Mouse (Mus musculus): Measurements from ENCODE around the gene Tmsb15l. TPM values are rescaled to one million over a fixed set of nuclear protein-coding genes. Genes with fewer than 3 reads are reported as not detected.
"Not testable (repeated sequence)": the region's sequence is repeated elsewhere in the genome, so short reads cannot be mapped to it uniquely, and the experiment has no call there.

Tmsb15l gene
- polyA plus RNA-seq, 1 experiment: not detected

DNA sequence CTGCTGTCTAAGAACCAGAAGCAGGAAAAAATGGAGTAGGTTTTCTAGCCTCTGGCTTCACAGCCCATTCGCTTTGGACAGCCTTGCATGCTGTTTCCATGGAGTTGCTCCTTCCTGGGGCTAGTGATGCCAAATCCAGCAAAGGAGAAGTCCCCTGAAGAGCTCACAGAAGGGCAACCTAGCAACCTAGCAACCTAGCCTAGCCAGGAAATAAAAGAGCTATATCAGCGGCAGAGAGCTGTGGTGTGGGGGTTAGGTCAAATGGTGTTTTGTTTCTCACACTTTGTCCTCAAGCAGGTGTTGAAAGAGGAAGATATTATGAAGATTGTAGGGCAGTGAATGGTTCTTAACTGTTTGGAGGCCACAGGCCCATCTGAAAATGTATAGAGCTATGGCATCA lies 14.6 kb upstream of the Tmsb15l start:
- TF ChIP-seq CEBPB (IDR thresholded peaks at IDR 0.05; ENCODE audit: insufficient read depth, poor library complexity, severe bottlenecking) (no peak), SRF (IDR thresholded peaks at IDR 0.05; ENCODE audit: control insufficient read depth, insufficient read length, low read depth) (no peak), MAX (IDR thresholded peaks at IDR 0.05; ENCODE audit: low read depth) (no peak), TCF3 (IDR thresholded peaks at IDR 0.05; ENCODE audit: insufficient read length, low read depth) (no peak), POLR2A (IDR thresholded peaks at IDR 0.05; ENCODE audit: insufficient read length, low read depth) (no peak), TCF12 (IDR thresholded peaks at IDR 0.05; ENCODE audit: insufficient read depth, poor library complexity, severe bottlenecking) (no peak), MYOD1 (IDR thresholded peaks at IDR 0.05; ENCODE audit: control insufficient read depth in 1 of 3, insufficient read length in 2 of 3, low read depth in 2 of 3) (no peak), POLR2AphosphoS2 (IDR thresholded peaks at IDR 0.05; ENCODE audit: insufficient read length, low read depth) (no peak), REST (IDR thresholded peaks at IDR 0.05; ENCODE audit: insufficient read depth, insufficient read length) (no peak), E2F4 (IDR thresholded peaks at IDR 0.05; ENCODE audit: insufficient read depth) (no peak), USF1 (IDR thresholded peaks at IDR 0.05; ENCODE audit: low read depth) (no peak), MYOG (IDR thresholded peaks at IDR 0.05; ENCODE audit: control insufficient read depth in 1 of 3, insufficient read depth in 1 of 3, insufficient read length in 2 of 3, low read depth in 2 of 3) (no peak)
- H3K36me3 ChIP-seq (ENCODE audit: control insufficient read depth, insufficient read depth): no peaks in the 10 kb centered on the region
- no peak overlapping the region for H3K4me2 ChIP-seq (ENCODE audit: low read depth)
- no peak overlapping the region for H3K4me3 ChIP-seq
- no peaks in the 10 kb centered on the region for H3K27me3 ChIP-seq (ENCODE audit: control insufficient read depth, insufficient read depth, insufficient read length)
- H3ac ChIP-seq (ENCODE audit: control insufficient read depth, insufficient read length): no peak overlapping the region
- no peaks in the 10 kb centered on the region for H3K79me2 ChIP-seq (ENCODE audit: control insufficient read depth, insufficient read depth)

- no peaks in the 10 kb centered on the region for H3K79me2 ChIP-seq (ENCODE audit: control insufficient read depth, insufficient read depth)
- H3K27me3 ChIP-seq (ENCODE audit: control insufficient read depth, insufficient read depth, insufficient read length): no peaks in the 10 kb centered on the region
- no peak overlapping the region for H3K4me3 ChIP-seq
- H3K36me3 ChIP-seq (ENCODE audit: control insufficient read depth, insufficient read depth): no peaks in the 10 kb centered on the region
- H3ac ChIP-seq (ENCODE audit: control insufficient read depth, insufficient read length): no peak overlapping the region
- no peak overlapping the region for H3K4me2 ChIP-seq (ENCODE audit: low read depth)
- TF ChIP-seq USF1 (IDR thresholded peaks at IDR 0.05; ENCODE audit: low read depth) (no peak), SRF (IDR thresholded peaks at IDR 0.05; ENCODE audit: control insufficient read depth, insufficient read length, low read depth) (no peak), TCF3 (IDR thresholded peaks at IDR 0.05; ENCODE audit: insufficient read length, low read depth) (no peak), TCF12 (IDR thresholded peaks at IDR 0.05; ENCODE audit: insufficient read depth, poor library complexity, severe bottlenecking) (no peak), MYOG (IDR thresholded peaks at IDR 0.05; ENCODE audit: control insufficient read depth in 1 of 3, insufficient read depth in 1 of 3, insufficient read length in 2 of 3, low read depth in 2 of 3) (no peak), POLR2A (IDR thresholded peaks at IDR 0.05; ENCODE audit: insufficient read length, low read depth) (no peak)
Observed at GRCm38 (mm10) chrX:136986039-136986438, 9.4 kb upstream of the Tmsb15l start.

- no peaks in the 10 kb centered on the region for H3K79me2 ChIP-seq (ENCODE audit: control insufficient read depth, insufficient read depth)
Observed at GRCm38 (mm10) chrX:136978616-136979015, 1.9 kb upstream of the Tmsb15l start.

GRCm38 (mm10) chrX:136975397-136975796 lies 1.3 kb downstream of the Tmsb15l start, which contains the start of gene Tmsb15b2:
Gene Tmsb15b2 (minus strand): TSS chrX:136975497.
- H3K79me2 ChIP-seq (ENCODE audit: control insufficient read depth, insufficient read depth); H3K4me3 ChIP-seq; H3K4me2 ChIP-seq (ENCODE audit: low read depth); H3ac ChIP-seq (ENCODE audit: control insufficient read depth, insufficient read length); H3K27me3 ChIP-seq (ENCODE audit: control insufficient read depth, insufficient read depth, insufficient read length); H3K36me3 ChIP-seq (ENCODE audit: control insufficient read depth, insufficient read depth): not testable (repeated sequence)

More at GRCm38 (mm10) chrX:136978616-136979015, 1.9 kb upstream of the Tmsb15l start:
- no peak overlapping the region for H3K4me3 ChIP-seq
- H3K4me2 ChIP-seq (ENCODE audit: low read depth): no peak overlapping the region
- H3ac ChIP-seq (ENCODE audit: control insufficient read depth, insufficient read length): no peak overlapping the region
- H3K27me3 ChIP-seq (ENCODE audit: control insufficient read depth, insufficient read depth, insufficient read length): no peaks in the 10 kb centered on the region
- H3K36me3 ChIP-seq (ENCODE audit: control insufficient read depth, insufficient read depth): no peaks in the 10 kb centered on the region
- TF ChIP-seq TCF12 (IDR thresholded peaks at IDR 0.05; ENCODE audit: insufficient read depth, poor library complexity, severe bottlenecking) (no peak), TCF3 (IDR thresholded peaks at IDR 0.05; ENCODE audit: insufficient read length, low read depth) (no peak), E2F4 (IDR thresholded peaks at IDR 0.05; ENCODE audit: insufficient read depth) (no peak), MYOD1 (IDR thresholded peaks at IDR 0.05; ENCODE audit: control insufficient read depth in 1 of 3, insufficient read length in 2 of 3, low read depth in 2 of 3) (no peak), CEBPB (IDR thresholded peaks at IDR 0.05; ENCODE audit: insufficient read depth, poor library complexity, severe bottlenecking) (no peak), MYOG (IDR thresholded peaks at IDR 0.05; ENCODE audit: control insufficient read depth in 1 of 3, insufficient read depth in 1 of 3, insufficient read length in 2 of 3, low read depth in 2 of 3) (no peak), MAX (IDR thresholded peaks at IDR 0.05; ENCODE audit: low read depth) (no peak), POLR2A (IDR thresholded peaks at IDR 0.05; ENCODE audit: insufficient read length, low read depth) (no peak), POLR2AphosphoS2 (IDR thresholded peaks at IDR 0.05; ENCODE audit: insufficient read length, low read depth) (no peak), USF1 (IDR thresholded peaks at IDR 0.05; ENCODE audit: low read depth) (no peak), SRF (IDR thresholded peaks at IDR 0.05; ENCODE audit: control insufficient read depth, insufficient read length, low read depth) (no peak), REST (IDR thresholded peaks at IDR 0.05; ENCODE audit: insufficient read depth, insufficient read length) (no peak)

DNA sequence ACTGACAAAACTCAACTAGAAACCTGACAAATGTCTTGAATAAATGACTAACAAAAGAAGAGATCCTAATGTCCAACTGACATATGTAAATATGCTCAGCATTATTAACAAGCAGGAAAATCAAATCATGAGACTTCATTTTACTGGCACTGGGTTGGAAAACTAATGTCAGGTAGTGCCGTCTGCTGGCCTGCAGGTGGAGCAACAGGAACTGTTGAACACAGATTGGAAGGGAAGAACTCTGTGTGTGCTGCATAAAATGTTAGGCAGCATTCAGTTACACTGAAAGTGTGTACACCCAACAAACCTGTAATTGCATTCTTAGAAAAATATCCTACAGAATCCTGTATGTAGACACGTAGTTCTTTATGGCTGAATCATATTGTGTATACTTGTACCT lies 17.0 kb downstream of the Tmsb15l start:
- no peaks in the 10 kb centered on the region for H3K36me3 ChIP-seq (ENCODE audit: control insufficient read depth, insufficient read depth)
- TF ChIP-seq MAX (IDR thresholded peaks at IDR 0.05; ENCODE audit: low read depth): no peak
- no peak for TF ChIP-seq E2F4 (IDR thresholded peaks at IDR 0.05; ENCODE audit: insufficient read depth)
- H3K4me3 ChIP-seq: no peak overlapping the region
- no peak overlapping the region for H3ac ChIP-seq (ENCODE audit: control insufficient read depth, insufficient read length)
- H3K4me2 ChIP-seq (ENCODE audit: low read depth): no peak overlapping the region
- H3K79me2 ChIP-seq (ENCODE audit: control insufficient read depth, insufficient read depth): no peaks in the 10 kb centered on the region
- H3K27me3 ChIP-seq (ENCODE audit: control insufficient read depth, insufficient read depth, insufficient read length): no peaks in the 10 kb centered on the region

DNA sequence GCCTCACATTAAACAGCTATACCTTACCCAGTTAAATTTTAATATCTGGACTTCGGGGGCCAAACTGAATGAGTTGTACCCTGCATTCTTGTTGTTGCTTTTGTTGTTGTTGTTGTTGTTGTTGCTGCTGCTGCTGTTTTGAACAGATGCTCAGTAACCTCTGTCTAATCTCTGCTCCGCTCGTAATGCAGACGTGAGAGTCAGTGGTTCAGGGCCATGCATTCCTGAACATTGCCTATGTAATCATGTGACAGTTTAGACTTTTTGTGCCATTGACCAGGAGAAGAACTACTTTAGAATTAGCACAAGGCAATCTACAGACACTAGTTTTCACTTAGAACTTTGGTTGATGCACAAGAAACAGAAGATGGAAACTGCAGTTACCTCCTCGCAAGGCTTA lies 18.4 kb downstream of the Tmsb15l start:
- not testable (repeated sequence) for H3K27me3 ChIP-seq (ENCODE audit: control insufficient read depth, insufficient read depth, insufficient read length); H3K36me3 ChIP-seq (ENCODE audit: control insufficient read depth, insufficient read depth); H3K4me3 ChIP-seq; H3ac ChIP-seq (ENCODE audit: control insufficient read depth, insufficient read length); H3K79me2 ChIP-seq (ENCODE audit: control insufficient read depth, insufficient read depth); H3K4me2 ChIP-seq (ENCODE audit: low read depth)

GRCm38 (mm10) chrX:136957583-136958279 lies 18.9 kb downstream of the Tmsb15l start:
- H3K4me3 ChIP-seq; H3K4me2 ChIP-seq (ENCODE audit: low read depth); H3K36me3 ChIP-seq (ENCODE audit: control insufficient read depth, insufficient read depth); H3K79me2 ChIP-seq (ENCODE audit: control insufficient read depth, insufficient read depth); H3ac ChIP-seq (ENCODE audit: control insufficient read depth, insufficient read length); H3K27me3 ChIP-seq (ENCODE audit: control insufficient read depth, insufficient read depth, insufficient read length): not testable (repeated sequence)

All from myocyte (in vitro differentiated cells).